Mouse (Mus musculus): ENCODE measurements around the gene Cradd.

Cradd gene

GRCm38 (mm10) chr10:95239196-95240069 lies 84.5 kb downstream of the Cradd start:
- no peak for DNase-seq (ENCODE audit: low spot score in 2 of 2)

GRCm38 (mm10) chr10:95238667-95239066 lies 85.3 kb downstream of the Cradd start:
- no peak for DNase-seq (ENCODE audit: low spot score in 2 of 2)

- DNase-seq (ENCODE audit: low spot score in 2 of 2): peak; percentile 29 to 31
Observed at GRCm38 (mm10) chr10:95236226-95236625, 87.7 kb downstream of the Cradd start.

GRCm38 (mm10) chr10:95234661-95235060 lies 89.3 kb downstream of the Cradd start:
- DNase-seq (ENCODE audit: low spot score in 2 of 2): no peak

- no peak for DNase-seq (ENCODE audit: low spot score in 2 of 2)
Observed at GRCm38 (mm10) chr10:95233044-95233443, 90.9 kb downstream of the Cradd start.

GRCm38 (mm10) chr10:95232554-95232953 lies 91.4 kb downstream of the Cradd start:
- DNase-seq (ENCODE audit: low spot score in 2 of 2): peak in 1 of 2 experiments; percentile 16

- DNase-seq (ENCODE audit: low spot score in 2 of 2): no peak
Observed at GRCm38 (mm10) chr10:95228192-95228591, 95.7 kb downstream of the Cradd start.

GRCm38 (mm10) chr10:95227590-95227989 lies 96.3 kb downstream of the Cradd start:
- no peak for DNase-seq (ENCODE audit: low spot score in 2 of 2)

GRCm38 (mm10) chr10:95226772-95227171 lies 97.2 kb downstream of the Cradd start:
- DNase-seq (ENCODE audit: low spot score in 2 of 2): no peak

GRCm38 (mm10) chr10:95225006-95225405 lies 98.9 kb downstream of the Cradd start:
- DNase-seq (ENCODE audit: low spot score in 2 of 2): no peak

- no peak for DNase-seq (ENCODE audit: low spot score in 2 of 2)
Observed at GRCm38 (mm10) chr10:95223211-95223610, 100.7 kb downstream of the Cradd start.

GRCm38 (mm10) chr10:95221914-95222313 lies 102.0 kb downstream of the Cradd start:
- no peak for DNase-seq (ENCODE audit: low spot score in 2 of 2)

- no peak for DNase-seq (ENCODE audit: low spot score in 2 of 2)
Observed at GRCm38 (mm10) chr10:95220536-95220935, 103.4 kb downstream of the Cradd start.

GRCm38 (mm10) chr10:95218683-95219060 lies 105.3 kb downstream of the Cradd start:
- DNase-seq (ENCODE audit: low spot score in 2 of 2): no peak

GRCm38 (mm10) chr10:95217956-95218682 lies 105.8 kb downstream of the Cradd start:
- no peak for DNase-seq (ENCODE audit: low spot score in 2 of 2)

- no peak for DNase-seq (ENCODE audit: low spot score in 2 of 2)
Observed at GRCm38 (mm10) chr10:95215324-95215723, 108.6 kb downstream of the Cradd start.

- no peak for DNase-seq (ENCODE audit: low spot score in 2 of 2)
Observed at GRCm38 (mm10) chr10:95213820-95214219, 110.1 kb downstream of the Cradd start.

- DNase-seq (ENCODE audit: low spot score in 2 of 2): no peak
Observed at GRCm38 (mm10) chr10:95213311-95213710, 110.6 kb downstream of the Cradd start.

- no peak for DNase-seq (ENCODE audit: low spot score in 2 of 2)
Observed at GRCm38 (mm10) chr10:95211660-95212059, 112.3 kb downstream of the Cradd start.

GRCm38 (mm10) chr10:95210664-95211372 lies 113.1 kb downstream of the Cradd start:
- no peak for DNase-seq (ENCODE audit: low spot score in 2 of 2)

GRCm38 (mm10) chr10:95210167-95210566 lies 113.8 kb downstream of the Cradd start:
- no peak for DNase-seq (ENCODE audit: low spot score in 2 of 2)

GRCm38 (mm10) chr10:95207423-95207822 lies 116.5 kb downstream of the Cradd start:
- DNase-seq (ENCODE audit: low spot score in 2 of 2): no peak
